Mouse (Mus musculus): ENCODE measurements around the gene Slfn5. TPM values are rescaled to one million over a fixed set of nuclear protein-coding genes. Genes with fewer than 3 reads are reported as not detected.

Slfn5 gene
- polyA plus RNA-seq, 1 experiment from 2014 or later = 3.9 TPM

GRCm38 (mm10) chr11:82952612-82953542, 1.7 kb downstream of the Slfn5 start:
- Histone ChIP-seq H3K4me3 (ENCODE audit: low read depth, low read length) (no peak overlapping the region), H3K9me3 (ENCODE audit: control insufficient read depth, low read length) (no peaks in the 10 kb centered on the region), H3K27me3 (replicated peaks; ENCODE audit: control insufficient read depth, insufficient read depth, low read length) (peaks cover 47% of the 10 kb centered on the region), H3K27ac (replicated peaks; ENCODE audit: low read depth, low read length) (no peak overlapping the region), H3K9ac (ENCODE audit: low read depth, low read length) (no peak overlapping the region), H3K4me2 (ENCODE audit: low read depth, low read length) (peak overlapping the region; percentile 9; the same call in 1 of the 2 replicates), H3K36me3 (ENCODE audit: control insufficient read depth, insufficient read depth, low read length) (no peaks in the 10 kb centered on the region), H3K4me1 (ENCODE audit: control insufficient read depth, insufficient read depth, low read length) (no peaks in the 10 kb centered on the region)
- DNase-seq (ENCODE audit: low spot score) (no peak), ATAC-seq (ENCODE audit: low read depth) (no peak)
- 60% methylated on average over 9 of the region's 9 CpGs for WGBS

- no peaks in the 10 kb centered on the region for H3K9me3 ChIP-seq (ENCODE audit: control insufficient read depth, low read length)
- DNase-seq (ENCODE audit: low spot score) = no peak
- H3K27ac ChIP-seq (replicated peaks; ENCODE audit: low read depth, low read length) = no peak overlapping the region
- H3K4me2 ChIP-seq (ENCODE audit: low read depth, low read length) = no peak overlapping the region
- H3K4me1 ChIP-seq (ENCODE audit: control insufficient read depth, insufficient read depth, low read length) = no peaks in the 10 kb centered on the region
- 84% methylated on average over 6 of the region's 6 CpGs for WGBS
- H3K27me3 ChIP-seq (replicated peaks; ENCODE audit: control insufficient read depth, insufficient read depth, low read length) = peaks cover 44% of the 10 kb centered on the region
- H3K9ac ChIP-seq (ENCODE audit: low read depth, low read length) = no peak overlapping the region
- no peak overlapping the region for H3K4me3 ChIP-seq (ENCODE audit: low read depth, low read length)
- ATAC-seq (ENCODE audit: low read depth) = no peak
- no peaks in the 10 kb centered on the region for H3K36me3 ChIP-seq (ENCODE audit: control insufficient read depth, insufficient read depth, low read length)
Observed at GRCm38 (mm10) chr11:82954631-82955030, 3.5 kb downstream of the Slfn5 start.

- no peak overlapping the region for H3K27ac ChIP-seq (replicated peaks; ENCODE audit: low read depth, low read length)
- H3K4me3 ChIP-seq (ENCODE audit: low read depth, low read length) = no peak overlapping the region
- no peak for ATAC-seq (ENCODE audit: low read depth)
- no peak overlapping the region for H3K4me2 ChIP-seq (ENCODE audit: low read depth, low read length)
- H3K4me1 ChIP-seq (ENCODE audit: control insufficient read depth, insufficient read depth, low read length) = no peaks in the 10 kb centered on the region
- WGBS = 81% methylated on average over 10 of the region's 10 CpGs
- H3K36me3 ChIP-seq (ENCODE audit: control insufficient read depth, insufficient read depth, low read length) = no peaks in the 10 kb centered on the region
- H3K27me3 ChIP-seq (replicated peaks; ENCODE audit: control insufficient read depth, insufficient read depth, low read length) = peaks cover 24% of the 10 kb centered on the region
- no peak overlapping the region for H3K9ac ChIP-seq (ENCODE audit: low read depth, low read length)
- H3K9me3 ChIP-seq (ENCODE audit: control insufficient read depth, low read length) = no peaks in the 10 kb centered on the region
- DNase-seq (ENCODE audit: low spot score) = no peak
Observed at GRCm38 (mm10) chr11:82956925-82957324, 5.8 kb downstream of the Slfn5 start.

GRCm38 (mm10) chr11:82959613-82960012, 8.5 kb downstream of the Slfn5 start:
- no peaks in the 10 kb centered on the region for H3K9me3 ChIP-seq (ENCODE audit: control insufficient read depth, low read length)
- H3K27me3 ChIP-seq (replicated peaks; ENCODE audit: control insufficient read depth, insufficient read depth, low read length) = no peaks in the 10 kb centered on the region; the same call in none of the 2 replicates
- H3K36me3 ChIP-seq (ENCODE audit: control insufficient read depth, insufficient read depth, low read length) = no peaks in the 10 kb centered on the region
- no peaks in the 10 kb centered on the region for H3K4me1 ChIP-seq (ENCODE audit: control insufficient read depth, insufficient read depth, low read length)
- no peak overlapping the region for H3K9ac ChIP-seq (ENCODE audit: low read depth, low read length)
- H3K27ac ChIP-seq (replicated peaks; ENCODE audit: low read depth, low read length) = no peak overlapping the region
- 21% methylated on average over 4 of the region's 4 CpGs for WGBS
- no peak overlapping the region for H3K4me2 ChIP-seq (ENCODE audit: low read depth, low read length)
- ATAC-seq (ENCODE audit: low read depth) (no peak), DNase-seq (ENCODE audit: low spot score) (peak; percentile 23)
- H3K4me3 ChIP-seq (ENCODE audit: low read depth, low read length) = no peak overlapping the region

GRCm38 (mm10) chr11:82961743-82962142, 10.6 kb downstream of the Slfn5 start:
- Histone ChIP-seq H3K4me3 (ENCODE audit: low read depth, low read length) (no peak overlapping the region), H3K4me1 (ENCODE audit: control insufficient read depth, insufficient read depth, low read length) (no peaks in the 10 kb centered on the region), H3K9ac (ENCODE audit: low read depth, low read length) (no peak overlapping the region), H3K27ac (replicated peaks; ENCODE audit: low read depth, low read length) (no peak overlapping the region), H3K9me3 (ENCODE audit: control insufficient read depth, low read length) (no peaks in the 10 kb centered on the region), H3K4me2 (ENCODE audit: low read depth, low read length) (no peak overlapping the region), H3K36me3 (ENCODE audit: control insufficient read depth, insufficient read depth, low read length) (no peaks in the 10 kb centered on the region), H3K27me3 (replicated peaks; ENCODE audit: control insufficient read depth, insufficient read depth, low read length) (no peaks in the 10 kb centered on the region; the same call in none of the 2 replicates)
- WGBS = 43% methylated on average over 2 of the region's 2 CpGs
- ATAC-seq (ENCODE audit: low read depth) (no peak), DNase-seq (ENCODE audit: low spot score) (no peak)

GRCm38 (mm10) chr11:82962215-82962614, 11.1 kb downstream of the Slfn5 start:
- H3K9ac ChIP-seq (ENCODE audit: low read depth, low read length) = no peak overlapping the region
- H3K4me2 ChIP-seq (ENCODE audit: low read depth, low read length) = no peak overlapping the region
- H3K9me3 ChIP-seq (ENCODE audit: control insufficient read depth, low read length) = no peaks in the 10 kb centered on the region
- H3K4me1 ChIP-seq (ENCODE audit: control insufficient read depth, insufficient read depth, low read length) = no peaks in the 10 kb centered on the region
- no peaks in the 10 kb centered on the region for H3K36me3 ChIP-seq (ENCODE audit: control insufficient read depth, insufficient read depth, low read length)
- no peak overlapping the region for H3K27ac ChIP-seq (replicated peaks; ENCODE audit: low read depth, low read length)
- H3K4me3 ChIP-seq (ENCODE audit: low read depth, low read length) = no peak overlapping the region
- ATAC-seq (ENCODE audit: low read depth) (no peak), DNase-seq (ENCODE audit: low spot score) (no peak)
- H3K27me3 ChIP-seq (replicated peaks; ENCODE audit: control insufficient read depth, insufficient read depth, low read length) = no peaks in the 10 kb centered on the region; the same call in none of the 2 replicates
- 86% methylated on average over 8 of the region's 8 CpGs for WGBS

- Histone ChIP-seq H3K4me2 (ENCODE audit: low read depth, low read length) (peak overlapping the region; percentile 58), H3K9ac (ENCODE audit: low read depth, low read length) (peak overlapping the region; percentile 56), H3K4me1 (ENCODE audit: control insufficient read depth, insufficient read depth, low read length) (0 out of 2 replicates have a peak, but pooled peaks cover 6% of the 10 kb centered on the region), H3K27ac (replicated peaks; ENCODE audit: low read depth, low read length) (peak overlapping the region; percentile 71; the same call in 1 of the 2 replicates), H3K9me3 (ENCODE audit: control insufficient read depth, low read length) (no peaks in the 10 kb centered on the region), H3K4me3 (ENCODE audit: low read depth, low read length) (peak overlapping the region; percentile 22), H3K36me3 (ENCODE audit: control insufficient read depth, insufficient read depth, low read length) (no peaks in the 10 kb centered on the region), H3K27me3 (replicated peaks; ENCODE audit: control insufficient read depth, insufficient read depth, low read length) (no peaks in the 10 kb centered on the region)
- ATAC-seq (ENCODE audit: low read depth) (peak; percentile 70), DNase-seq (ENCODE audit: low spot score) (peak; percentile 83)
- WGBS = 7% methylated on average over 31 of the region's 31 CpGs
Observed at GRCm38 (mm10) chr11:82970712-82971589, 19.8 kb downstream of the Slfn5 start.

- H3K9ac ChIP-seq (ENCODE audit: low read depth, low read length) = peak overlapping the region; percentile 56
- H3K27me3 ChIP-seq (replicated peaks; ENCODE audit: control insufficient read depth, insufficient read depth, low read length) = no peaks in the 10 kb centered on the region
- WGBS = 69% methylated on average over 8 of the region's 11 CpGs
- no peaks in the 10 kb centered on the region for H3K36me3 ChIP-seq (ENCODE audit: control insufficient read depth, insufficient read depth, low read length)
- 0 out of 2 replicates have a peak, but pooled peaks cover 6% of the 10 kb centered on the region for H3K4me1 ChIP-seq (ENCODE audit: control insufficient read depth, insufficient read depth, low read length)
- DNase-seq (ENCODE audit: low spot score) (no peak), ATAC-seq (ENCODE audit: low read depth) (no peak)
- H3K4me3 ChIP-seq (ENCODE audit: low read depth, low read length) = peak overlapping the region; percentile 22
- H3K27ac ChIP-seq (replicated peaks; ENCODE audit: low read depth, low read length) = peak overlapping the region; percentile 71; the same call in 1 of the 2 replicates
- H3K9me3 ChIP-seq (ENCODE audit: control insufficient read depth, low read length) = no peaks in the 10 kb centered on the region
- peak overlapping the region; percentile 58 for H3K4me2 ChIP-seq (ENCODE audit: low read depth, low read length)
Observed at GRCm38 (mm10) chr11:82971590-82971974, 20.4 kb downstream of the Slfn5 start.
